Mouse (Mus musculus) gastrocnemius, postnatal 14 days (tissue): ENCODE measurements around the gene Hsd17b12. TPM values are rescaled to one million over a fixed set of nuclear protein-coding genes. Genes with fewer than 3 reads are reported as not detected.

Source experiments
- DNase-seq: peaks from one replicate; pipeline ENCODE4 v3.0.0; 2021; ENCODE audit warnings: mixed read lengths
- intact Hi-C: fragments of 180-260 bp; cut with DNase I; formaldehyde crosslinking; loops from one replicate; pipeline ENCODE4 v1.15.1; 2025; ENCODE audit warnings: low total_unique reads
- long read RNA-seq, 2 experiments: library from polyadenylated mRNA; stranded (forward); transcript quantifications; one replicate each; pipeline ENCODE4 v2.0.0; 2021
- total RNA-seq, 2 experiments: library from RNA; stranded (reverse); gene quantifications; 2 replicates each; pipeline ENCODE4 v1.2.3; 2021

The Hsd17b12 gene
- total RNA-seq: 10 to 100 TPM in 1 of 2 experiments, 1 to 10 TPM in 1; 8.7 to 13.1 TPM
- long read RNA-seq, experiment 1, transcript Hsd17b12-201 (11 exons, 1,902 nt): major isoform, 6 of 7 reads
- long read RNA-seq, experiment 1, partial matches to known transcripts: 0 of 7 reads
- long read RNA-seq, experiment 1, other reads (novel, unspliced or antisense): 1 of 7 reads
- long read RNA-seq, experiment 2, partial matches to known transcripts: 2 of 6 reads
- long read RNA-seq, experiment 2, other reads (novel, unspliced or antisense): 0 of 6 reads

- peak; percentile 99 for DNase-seq
- intact Hi-C loops: no loop called here
These were observed at the start of gene Hsd17b12 for GRCm38 (mm10) chr2:94157592-94158519. Gene Hsd17b12, minus strand, starts transcription at chr2:94157964.

DNA sequence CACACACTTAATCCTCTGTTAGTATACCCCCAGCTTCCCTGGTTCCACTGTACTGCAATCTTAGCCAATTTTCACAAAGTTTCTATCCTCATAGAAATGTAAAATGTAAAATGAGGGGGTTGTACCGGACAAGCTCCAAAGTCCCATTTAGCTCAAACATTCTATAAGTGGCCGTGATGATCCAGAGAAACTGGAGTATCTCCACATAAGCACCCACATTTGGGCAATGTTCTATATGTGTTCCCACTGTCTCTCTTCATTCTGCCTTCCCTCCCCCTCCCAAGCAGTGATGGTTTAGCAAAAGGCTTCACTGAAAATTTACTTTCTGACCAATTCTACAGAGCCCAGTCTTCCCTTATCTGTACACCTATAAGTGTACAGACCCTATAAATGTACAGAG, 27.1 kb upstream of the Hsd17b12 start:
- DNase-seq: no peak
- intact Hi-C loops: no loop called here

DNA sequence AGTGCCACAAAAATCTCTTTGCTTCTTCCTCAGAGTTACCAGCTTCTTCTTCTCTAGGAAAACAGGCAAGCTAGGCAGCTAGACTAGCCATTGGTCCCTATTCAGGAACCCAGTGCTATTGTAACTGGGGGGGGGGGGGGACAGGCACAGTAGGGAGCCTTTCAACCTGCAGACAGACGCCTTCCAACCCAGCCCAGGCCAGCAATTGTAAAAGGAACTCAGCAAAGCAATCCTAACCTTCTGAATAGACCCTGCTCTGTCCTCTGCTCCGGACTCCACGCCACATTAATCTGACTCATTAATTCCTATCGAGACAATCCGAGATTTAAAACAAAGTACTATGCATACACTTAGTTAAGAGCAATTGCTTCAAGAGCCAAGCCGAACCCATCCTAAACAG, 26.4 kb upstream of the Hsd17b12 start:
- intact Hi-C loops: no loop called here
- no peak for DNase-seq

DNA sequence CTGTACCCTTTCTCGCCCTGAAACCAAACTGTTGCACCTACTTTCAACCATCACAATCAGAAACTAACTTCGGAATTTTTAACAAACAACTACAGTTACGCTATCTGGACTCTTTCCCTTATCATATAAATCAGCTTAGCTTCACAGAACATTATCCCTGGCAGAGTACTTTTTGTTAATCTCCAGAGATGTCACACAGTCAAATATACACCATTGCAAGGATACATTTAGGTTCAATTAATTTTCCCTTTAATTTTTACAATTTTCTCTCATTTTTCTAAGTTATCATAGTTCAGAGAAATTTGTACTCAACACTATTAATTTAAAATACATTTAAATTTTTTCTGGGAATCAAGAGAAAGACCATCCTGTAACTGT, 21.3 kb upstream of the Hsd17b12 start:
- DNase-seq: no peak
- intact Hi-C loops: no loop called here

GRCm38 (mm10) chr2:94178321-94179029, 20.7 kb upstream of the Hsd17b12 start:
- intact Hi-C loops: no loop called here
- peak; percentile 89 for DNase-seq

GRCm38 (mm10) chr2:94177294-94177693, 19.5 kb upstream of the Hsd17b12 start:
- intact Hi-C loops: no loop called here
- DNase-seq: no peak

DNA sequence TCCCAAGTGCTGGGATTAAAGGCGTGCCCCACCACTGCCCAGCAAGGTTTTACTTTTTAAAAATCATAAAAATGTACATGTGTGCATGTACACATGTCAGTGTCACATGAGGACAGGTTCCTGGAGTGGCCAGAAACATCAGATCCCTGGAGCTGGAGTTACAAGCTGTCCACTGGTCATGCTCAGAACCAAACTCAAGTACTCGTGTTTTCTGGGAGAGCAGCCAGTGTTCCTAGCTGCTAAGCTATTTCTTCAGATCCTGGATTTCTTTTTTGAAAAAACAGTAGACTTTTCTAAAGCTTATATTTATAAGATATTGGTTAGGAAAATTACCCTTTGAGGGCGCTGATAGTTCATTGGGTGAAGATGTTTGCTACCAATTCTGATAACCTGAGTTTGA, 18.6 kb upstream of the Hsd17b12 start:
- no peak for DNase-seq
- intact Hi-C loops: no loop called here

- DNase-seq: no peak
- intact Hi-C loops: no loop called here
These were observed 15.8 kb upstream of the Hsd17b12 start for GRCm38 (mm10) chr2:94173549-94173948.

DNA sequence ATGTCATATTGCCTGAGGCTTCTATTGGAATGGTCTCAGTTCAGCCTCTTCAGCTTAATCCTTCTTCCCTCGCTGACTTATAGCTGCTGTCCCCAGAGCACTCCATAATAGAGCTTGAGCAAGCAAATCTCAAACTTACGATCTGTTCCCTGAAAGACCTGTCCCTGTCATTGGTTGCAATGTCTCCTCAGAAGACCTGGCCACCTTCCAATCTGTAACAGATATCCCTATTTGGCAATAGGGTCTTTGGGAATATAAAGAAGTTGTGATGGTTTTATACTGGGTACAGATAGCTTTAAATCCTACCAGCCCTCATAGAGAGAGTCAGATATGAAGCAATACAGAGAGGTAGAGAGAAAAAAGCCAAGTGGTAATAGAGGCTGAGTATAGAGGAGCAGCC, 5.4 kb upstream of the Hsd17b12 start:
- intact Hi-C loops: no loop called here
- no peak for DNase-seq

GRCm38 (mm10) chr2:94162141-94162540, 4.4 kb upstream of the Hsd17b12 start:
- no peak for DNase-seq
- intact Hi-C loops: no loop called here

- intact Hi-C loops: no loop called here
- no peak for DNase-seq
These were observed 738 bp upstream of the Hsd17b12 start for GRCm38 (mm10) chr2:94158520-94158884.

DNA sequence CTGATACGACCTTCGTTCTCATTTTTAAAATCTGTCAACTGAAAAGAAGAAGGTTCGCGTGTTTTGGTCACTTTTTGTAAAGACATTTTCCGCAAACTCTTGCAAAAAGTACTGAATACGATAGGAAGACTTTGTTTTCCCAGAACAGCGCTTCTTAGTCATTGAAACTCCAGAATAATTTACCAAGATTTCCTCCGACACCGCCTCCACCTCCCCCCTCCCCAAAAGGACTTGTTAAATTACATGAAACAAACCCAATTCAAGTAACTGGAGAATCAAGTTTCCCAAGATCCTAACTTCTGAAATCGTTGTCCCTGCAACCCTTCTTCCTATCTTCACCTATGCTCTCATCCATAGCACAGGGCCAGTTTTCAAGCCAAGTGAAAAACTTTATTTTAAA, 713 bp downstream of the Hsd17b12 start:
- no peak for DNase-seq
- intact Hi-C loops: no loop called here

DNA sequence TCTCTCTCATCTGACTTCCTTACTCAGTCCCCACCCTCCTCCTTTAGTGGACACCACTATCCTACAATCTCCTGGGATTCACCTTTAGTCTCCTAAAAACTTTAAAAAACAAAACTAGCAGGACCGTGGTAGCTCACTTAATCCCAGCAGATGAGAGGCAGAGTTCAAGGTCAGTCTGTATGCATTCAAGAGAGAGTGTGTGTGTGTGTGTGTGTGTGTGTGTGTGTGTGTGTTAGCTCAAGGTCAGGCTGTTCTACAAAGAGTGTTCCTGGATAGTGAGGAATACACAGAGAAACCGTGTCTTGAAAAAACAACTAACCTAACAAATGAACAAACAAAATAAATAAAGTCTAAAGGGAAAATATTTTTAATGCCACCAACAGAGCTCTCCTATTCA, 12.6 kb downstream of the Hsd17b12 start:
- no peak for DNase-seq
- intact Hi-C loops: no loop called here

DNA sequence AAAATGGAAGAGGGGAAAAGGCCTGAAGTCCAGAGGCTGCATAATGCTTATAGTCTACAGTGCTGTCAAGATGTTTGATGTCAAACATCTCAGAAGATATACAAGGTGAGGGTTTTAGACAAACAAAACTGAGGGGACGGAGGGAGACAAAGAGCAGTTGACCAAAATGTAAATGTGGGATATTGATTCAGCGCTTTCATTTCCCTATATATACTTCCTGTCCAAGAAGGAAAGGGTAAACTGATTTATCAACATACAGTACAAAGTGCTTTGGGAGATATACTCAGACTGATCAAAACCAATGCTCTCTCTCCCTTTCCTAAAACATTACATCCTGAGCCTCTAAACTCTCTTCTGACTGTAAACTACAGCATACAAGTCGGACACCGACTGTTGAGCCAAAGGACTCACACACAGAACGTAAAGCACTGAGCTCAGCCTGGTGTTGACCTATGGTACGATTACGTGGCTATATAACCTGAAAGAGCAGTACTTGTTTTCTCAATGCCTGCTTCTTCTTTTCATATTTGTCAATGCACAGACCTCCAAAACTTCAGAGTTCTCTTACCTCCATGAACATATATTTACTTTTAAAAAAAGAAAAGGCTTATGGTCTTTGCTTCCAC, 13.1 kb downstream of the Hsd17b12 start:
- intact Hi-C loops: no loop called here
- no peak for DNase-seq

GRCm38 (mm10) chr2:94141293-94141692, 16.5 kb downstream of the Hsd17b12 start:
- DNase-seq: no peak
- intact Hi-C loops: no loop called here

DNA sequence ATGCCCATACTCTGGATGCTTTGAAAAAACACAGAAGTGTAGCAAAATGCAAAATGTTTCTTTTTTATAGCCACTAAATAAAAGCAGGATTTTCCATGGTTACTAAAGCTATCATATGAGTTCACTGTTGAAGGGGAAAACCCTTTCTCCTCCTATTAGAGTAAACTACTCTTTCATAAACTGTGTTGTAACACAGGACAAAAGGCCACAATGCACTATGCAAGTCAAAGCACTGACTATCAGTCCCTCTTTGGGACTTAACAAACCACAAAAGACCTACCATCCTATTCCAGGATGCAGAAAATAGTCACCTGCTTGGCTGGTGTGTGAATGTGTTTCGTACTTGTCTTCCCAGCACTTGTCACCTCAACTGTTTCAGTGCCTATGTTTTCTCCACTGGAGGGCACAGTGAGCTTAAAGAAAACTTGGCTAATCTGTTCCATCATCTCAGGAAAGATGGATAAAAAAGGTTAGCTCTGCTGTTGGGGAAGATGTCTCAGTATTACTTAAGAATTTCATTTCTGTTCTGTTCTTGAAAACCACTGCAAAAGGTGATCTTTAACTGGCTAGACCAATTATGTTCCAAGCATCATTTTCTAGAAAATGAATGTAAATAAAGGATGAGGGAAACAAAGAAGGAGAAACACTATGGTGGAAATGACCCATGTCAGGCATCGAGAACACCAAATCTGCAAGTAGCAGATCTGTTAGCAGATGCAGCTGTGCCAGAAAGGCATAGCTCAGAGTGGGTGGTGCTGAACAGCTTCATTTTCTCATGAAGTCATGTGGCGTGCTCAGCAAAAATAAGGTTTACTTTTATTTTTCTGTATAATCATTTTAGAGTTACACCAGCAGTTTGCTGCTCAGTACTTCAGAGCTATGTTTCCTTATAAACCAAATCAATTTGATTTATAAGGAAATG, 19.0 kb downstream of the Hsd17b12 start:
- DNase-seq: no peak
- intact Hi-C loops: no loop called here

DNA sequence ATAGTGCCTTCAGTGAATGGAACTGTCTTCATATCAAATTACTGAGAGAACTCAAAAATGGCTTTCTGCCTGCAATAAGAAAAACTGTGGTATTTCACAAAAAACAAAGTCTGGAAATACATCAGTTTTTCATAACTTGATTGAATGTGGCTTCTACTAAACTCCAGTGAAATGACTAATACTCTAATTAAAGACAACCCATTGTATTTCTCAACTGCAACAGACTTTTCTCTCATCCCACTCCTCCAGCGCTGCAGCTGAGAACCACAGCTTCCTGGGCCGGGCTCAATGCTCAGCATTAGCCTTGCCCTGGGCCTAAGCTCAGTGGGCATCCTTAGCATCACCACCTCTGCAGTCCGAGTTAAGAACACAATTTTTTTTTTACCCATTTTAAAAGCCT, 20.9 kb downstream of the Hsd17b12 start:
- intact Hi-C loops: no loop called here
- DNase-seq: no peak

- intact Hi-C loops: no loop called here
- DNase-seq: no peak
These were observed 29.3 kb downstream of the Hsd17b12 start for GRCm38 (mm10) chr2:94128496-94128895.
